Mouse (Mus musculus) hindbrain, embryonic 12.5 days (tissue): ENCODE results near the gene Dcakd. TPM values are rescaled to one million over a fixed set of nuclear protein-coding genes. Genes with fewer than 3 reads are reported as not detected.

Experiments used
- ATAC-seq: fragments of 200-750 bp; cut with Nextera tagmentation; 2 replicates; pipeline ENCODE4 v1.8.0; 2017; ENCODE audit warnings: moderate TSS enrichment; ENCODE audit not compliant: low FRiP score
- H3K27ac ChIP-seq: fragments of 300-500 bp; sonication (generic); 2 replicates; pipeline ENCODE4 v1.5.1; 2016; ENCODE audit warnings: mild to moderate bottlenecking
- H3K27me3 ChIP-seq: fragments of 300-500 bp; sonication (generic); 2 replicates; pipeline ENCODE4 v1.6.1; 2016; ENCODE audit warnings: mild to moderate bottlenecking
- H3K36me3 ChIP-seq: fragments of 300-500 bp; sonication (generic); 2 replicates; pipeline ENCODE4 v1.6.1; 2016; ENCODE audit warnings: mild to moderate bottlenecking
- H3K4me1 ChIP-seq: fragments of 300-500 bp; sonication (generic); 2 replicates; pipeline ENCODE4 v1.6.1; 2016
- H3K4me2 ChIP-seq: fragments of 300-500 bp; sonication (generic); replicated peaks from 2 replicates; pipeline ENCODE4 v1.6.1; 2016; ENCODE audit warnings: mild to moderate bottlenecking
- H3K4me3 ChIP-seq: fragments of 300-500 bp; sonication (generic); 2 replicates; pipeline ENCODE4 v1.5.1; 2016; ENCODE audit warnings: mild to moderate bottlenecking
- H3K9ac ChIP-seq: fragments of 300-500 bp; sonication (generic); 2 replicates; pipeline ENCODE4 v1.6.1; 2016; ENCODE audit warnings: mild to moderate bottlenecking, moderate library complexity
- H3K9me3 ChIP-seq: fragments of 300-500 bp; sonication (generic); replicated peaks from 2 replicates; pipeline ENCODE4 v1.6.1; 2016; ENCODE audit warnings: mild to moderate bottlenecking
- WGBS: fragments of 180-500 bp; shearing (Covaris S2); methylation state at CpG from one replicate; pipeline ENCODE4 v1.1.7; 2016; 5-methylcytosine and 5-hydroxymethylcytosine counted together
- polyA plus RNA-seq: library from polyadenylated mRNA; unstranded; fragments of >200 nt; fragmentation: Nextera tagmentation; extraction: Ambion mirVana; gene quantifications from 2 replicates; pipeline ENCODE4 v1.2.1, GENCODE M21; 2016

Dcakd gene
- polyA plus RNA-seq, 1 experiment from 2014 or later: 161 TPM

DNA sequence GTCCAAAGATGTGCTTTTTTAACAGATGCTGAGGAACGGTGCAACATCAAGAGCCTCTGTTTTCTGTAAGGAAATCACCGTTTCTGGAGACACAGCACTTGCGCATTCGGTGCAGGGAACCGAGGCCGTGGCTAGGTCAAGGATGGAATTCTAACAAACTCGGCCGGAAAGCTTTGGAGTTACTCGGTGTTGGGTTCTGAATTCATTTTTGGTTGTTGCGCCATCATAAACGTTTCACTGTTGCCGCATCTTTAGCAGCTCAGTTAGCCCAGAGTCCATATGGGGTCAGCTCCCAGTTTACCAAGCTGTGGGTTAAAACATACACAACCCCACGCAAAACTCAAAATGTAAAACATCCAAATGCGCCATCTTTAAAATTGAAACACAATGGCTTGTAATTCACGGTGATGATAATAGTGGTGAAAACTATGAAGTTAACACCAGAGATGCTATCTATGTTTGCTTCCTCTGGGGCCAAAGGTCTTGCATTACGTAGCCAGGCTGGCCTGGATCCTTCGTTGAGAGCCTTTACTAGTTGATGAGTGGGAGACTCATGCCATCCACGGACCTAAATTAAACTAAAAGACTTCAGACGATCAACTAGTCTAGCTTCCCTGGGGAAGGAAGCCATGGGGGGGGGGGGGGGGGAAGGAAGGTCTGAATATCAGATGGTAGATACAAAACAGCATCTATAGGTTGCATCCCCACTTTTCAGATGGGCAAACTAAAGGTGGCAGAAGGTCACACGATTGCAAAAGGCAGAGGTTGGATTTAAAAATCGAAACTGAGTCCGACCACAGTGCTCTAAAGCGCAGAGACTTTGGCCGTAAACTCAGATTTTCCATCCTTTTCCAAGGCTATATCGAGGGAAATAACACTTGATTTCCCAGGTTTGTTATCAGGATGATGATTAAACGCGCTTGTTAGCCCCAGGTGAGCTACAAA is 12.0 kb downstream of the Dcakd start:
- Histone ChIP-seq H3K4me2 (peak overlapping the region; percentile 73), H3K36me3 (peaks cover 13% of the 10 kb centered on the region; the same call in 1 of the 2 replicates), H3K4me1 (peaks cover 14% of the 10 kb centered on the region), H3K27ac (peak overlapping the region; percentile 94), H3K9me3 (no peaks in the 10 kb centered on the region), H3K4me3 (peak overlapping the region; percentile 80), H3K9ac (peak overlapping the region; percentile 88), H3K27me3 (no peaks in the 10 kb centered on the region)
- 49% methylated on average over 27 of the region's 27 CpGs for WGBS
- 0 out of 2 replicates have a peak, but pooled peaks have one; percentile 20 for ATAC-seq

DNA sequence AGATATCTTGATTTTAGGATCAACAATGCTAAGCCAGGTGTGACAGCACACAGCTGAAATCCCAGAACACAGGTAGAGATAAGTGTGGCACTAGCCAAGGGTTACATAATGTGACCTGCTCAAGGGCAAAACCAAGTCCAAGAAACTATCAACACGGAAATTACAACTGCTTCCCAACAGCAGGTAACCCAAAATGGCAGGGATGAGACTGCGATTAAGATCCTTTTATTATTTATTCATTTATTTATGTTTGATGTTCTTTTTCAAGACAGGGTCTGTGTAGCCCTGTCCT is 17.0 kb downstream of the Dcakd start:
- no peak for ATAC-seq
- no peak overlapping the region for H3K4me2 ChIP-seq
- 98% methylated on average over 2 of the region's 2 CpGs for WGBS

DNA sequence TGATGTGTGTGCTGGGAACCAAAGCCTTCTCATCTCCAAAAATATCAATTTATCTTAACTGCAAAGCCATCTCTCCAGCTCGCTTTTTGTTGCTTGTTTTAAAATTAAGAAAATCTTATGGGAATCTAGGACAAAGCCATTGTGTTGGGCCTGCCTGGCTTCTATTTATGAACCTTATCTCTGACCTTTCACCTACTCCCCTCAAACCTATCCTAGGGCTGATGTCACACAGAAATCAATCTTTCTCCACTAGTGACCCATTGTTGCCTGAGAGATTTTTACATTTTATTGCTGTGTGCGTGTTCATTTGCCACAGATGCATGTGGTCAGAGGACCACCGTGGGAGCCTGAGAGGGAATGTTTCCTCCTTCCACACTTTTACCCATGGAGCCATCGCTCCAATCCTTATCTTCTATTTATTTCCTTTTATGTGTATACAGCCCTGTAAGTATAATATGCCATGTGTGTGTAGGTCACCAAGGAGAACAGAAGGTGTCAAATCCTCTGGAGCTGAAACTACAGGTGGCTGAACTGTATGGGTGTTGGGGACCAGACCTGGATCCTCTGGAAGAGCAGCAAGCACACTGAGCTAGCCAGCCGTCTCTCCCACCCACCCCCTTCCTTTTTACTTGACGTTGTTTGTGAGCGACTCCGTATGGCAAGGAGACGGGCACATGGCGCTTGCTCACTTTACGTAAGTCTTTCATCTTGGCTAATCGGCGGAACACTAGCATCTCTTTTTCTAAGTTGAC is 17.5 kb downstream of the Dcakd start:
- H3K4me2 ChIP-seq: no peak overlapping the region
- H3K36me3 ChIP-seq: peaks cover 25% of the 10 kb centered on the region; the same call in 1 of the 2 replicates
- peaks cover 8% of the 10 kb centered on the region for H3K4me1 ChIP-seq
- no peaks in the 10 kb centered on the region for H3K27me3 ChIP-seq
- no peak overlapping the region for H3K9ac ChIP-seq
- 89% methylated on average over 13 of the region's 13 CpGs for WGBS
- no peak overlapping the region for H3K4me3 ChIP-seq
- no peak overlapping the region for H3K27ac ChIP-seq
- no peaks in the 10 kb centered on the region for H3K9me3 ChIP-seq
- no peak for ATAC-seq

More for the DNA sequence above, 17.0 kb downstream of the Dcakd start:
- Histone ChIP-seq H3K9me3 (no peaks in the 10 kb centered on the region), H3K9ac (no peak overlapping the region), H3K27ac (no peak overlapping the region), H3K27me3 (no peaks in the 10 kb centered on the region), H3K4me3 (no peak overlapping the region), H3K4me1 (peaks cover 13% of the 10 kb centered on the region), H3K36me3 (peaks cover 25% of the 10 kb centered on the region; the same call in 1 of the 2 replicates)

DNA sequence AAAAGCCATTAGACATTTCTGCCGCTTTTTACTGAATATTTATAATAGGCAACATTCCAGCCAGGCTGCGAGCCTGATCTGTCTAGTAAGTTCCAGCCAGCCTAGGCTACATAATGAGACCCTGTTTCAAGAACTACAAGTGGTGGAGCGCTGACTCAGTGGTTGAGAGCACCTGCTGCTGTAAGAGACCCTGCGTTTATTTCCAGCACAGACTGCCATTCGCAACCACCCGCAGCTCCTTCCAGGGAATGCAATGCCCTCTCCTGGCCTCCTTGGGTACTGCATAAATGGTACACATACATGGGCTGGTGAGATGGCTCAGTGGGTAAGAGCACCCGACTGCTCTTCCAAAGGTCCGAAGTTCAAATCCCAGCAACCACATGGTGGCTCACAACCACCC is 18.9 kb downstream of the Dcakd start:
- no peak for ATAC-seq
- no peak overlapping the region for H3K27ac ChIP-seq
- H3K9me3 ChIP-seq: no peaks in the 10 kb centered on the region
- no peaks in the 10 kb centered on the region for H3K27me3 ChIP-seq
- no peak overlapping the region for H3K4me3 ChIP-seq
- H3K9ac ChIP-seq: no peak overlapping the region
- H3K36me3 ChIP-seq: peaks cover 25% of the 10 kb centered on the region
- H3K4me1 ChIP-seq: no peaks in the 10 kb centered on the region; the same call in 1 of the 2 replicates
- 93% methylated on average over 8 of the region's 8 CpGs for WGBS
- no peak overlapping the region for H3K4me2 ChIP-seq

DNA sequence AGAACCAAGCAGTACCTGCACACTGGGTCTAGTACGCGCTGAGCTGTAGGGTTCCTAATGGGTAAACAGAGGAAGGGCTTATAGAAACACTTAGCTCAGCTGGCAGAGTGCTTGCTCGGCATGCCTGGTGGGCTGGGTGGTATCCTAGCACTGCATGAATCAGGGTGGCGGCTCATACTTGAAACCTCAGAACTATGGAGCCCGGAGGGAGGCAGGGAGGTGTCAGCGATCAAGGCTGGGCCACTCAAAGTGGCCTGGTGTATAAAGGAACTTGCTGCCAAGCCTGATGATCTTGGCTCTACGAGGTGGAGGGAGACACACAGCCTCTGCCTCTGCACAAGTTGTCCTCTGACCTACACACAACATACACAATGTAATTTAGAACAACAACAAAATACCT is 19.6 kb downstream of the Dcakd start:
- Histone ChIP-seq H3K9ac (no peak overlapping the region), H3K4me3 (no peak overlapping the region), H3K4me1 (no peaks in the 10 kb centered on the region; the same call in 1 of the 2 replicates), H3K4me2 (no peak overlapping the region), H3K36me3 (peaks cover 23% of the 10 kb centered on the region), H3K27ac (no peak overlapping the region), H3K27me3 (no peaks in the 10 kb centered on the region), H3K9me3 (no peaks in the 10 kb centered on the region)
- 83% methylated on average over 7 of the region's 7 CpGs for WGBS
- no peak for ATAC-seq

DNA sequence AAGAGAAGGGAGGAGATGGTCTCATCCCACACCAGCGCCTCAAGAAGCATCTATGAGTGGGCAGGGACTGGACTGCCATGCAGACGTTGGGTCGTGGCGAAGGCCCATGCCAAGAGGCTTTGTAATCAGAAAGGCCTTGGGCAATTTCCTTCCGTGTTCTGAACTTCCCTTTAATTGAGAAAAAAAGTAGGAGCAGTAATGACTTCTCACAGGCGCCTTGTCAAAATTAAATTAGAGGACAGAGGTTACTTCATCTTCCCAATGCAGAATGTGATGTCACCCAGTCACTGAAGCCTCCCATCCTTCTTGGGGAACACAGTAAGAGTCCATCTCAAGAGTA is 21.2 kb downstream of the Dcakd start:
- Histone ChIP-seq H3K9ac (no peak overlapping the region), H3K4me2 (no peak overlapping the region), H3K4me1 (peaks cover 6% of the 10 kb centered on the region), H3K4me3 (no peak overlapping the region), H3K9me3 (no peaks in the 10 kb centered on the region), H3K27me3 (no peaks in the 10 kb centered on the region), H3K36me3 (peaks cover 16% of the 10 kb centered on the region), H3K27ac (no peak overlapping the region)
- WGBS: 85% methylated on average over 6 of the region's 6 CpGs
- ATAC-seq: no peak

DNA sequence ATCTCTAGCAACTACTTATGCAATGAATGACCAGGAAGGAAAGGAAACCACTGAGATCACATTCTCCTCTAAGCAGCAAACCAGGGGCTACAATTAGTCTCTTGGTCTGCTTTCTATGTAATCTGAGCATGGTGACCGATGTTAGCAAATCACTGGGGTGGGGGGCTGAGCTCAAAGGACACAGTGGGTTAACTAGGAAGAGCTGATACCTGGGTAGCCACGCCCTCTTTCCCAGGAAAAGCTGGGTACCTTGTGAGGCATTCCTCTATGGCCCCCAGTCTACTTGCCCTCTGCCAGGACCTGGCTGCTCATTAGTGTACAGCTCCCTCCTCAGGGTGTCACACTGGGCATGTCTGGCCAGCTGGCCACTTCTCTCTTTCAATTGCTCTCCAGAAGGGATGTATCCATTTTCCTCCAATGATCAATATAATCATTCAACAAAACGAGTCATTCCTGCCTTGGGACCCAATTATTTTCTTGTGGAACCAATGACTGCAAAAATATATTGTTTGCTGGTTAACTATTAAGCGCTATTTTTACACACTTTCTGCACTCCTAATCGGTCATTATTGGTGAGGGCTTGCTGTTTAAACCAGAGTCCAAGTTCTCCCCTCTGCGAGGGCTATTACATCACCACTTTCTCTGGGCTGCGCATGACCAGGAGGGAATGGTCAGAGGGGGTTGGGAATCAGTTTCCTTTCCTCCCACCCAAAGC is 21.7 kb downstream of the Dcakd start:
- no peaks in the 10 kb centered on the region for H3K27me3 ChIP-seq
- H3K4me3 ChIP-seq: no peak overlapping the region
- H3K9me3 ChIP-seq: no peaks in the 10 kb centered on the region
- H3K27ac ChIP-seq: no peak overlapping the region
- 91% methylated on average over 7 of the region's 7 CpGs for WGBS
- H3K36me3 ChIP-seq: peaks cover 16% of the 10 kb centered on the region
- H3K9ac ChIP-seq: no peak overlapping the region
- no peak overlapping the region for H3K4me2 ChIP-seq
- peaks cover 6% of the 10 kb centered on the region for H3K4me1 ChIP-seq
- ATAC-seq: no peak

DNA sequence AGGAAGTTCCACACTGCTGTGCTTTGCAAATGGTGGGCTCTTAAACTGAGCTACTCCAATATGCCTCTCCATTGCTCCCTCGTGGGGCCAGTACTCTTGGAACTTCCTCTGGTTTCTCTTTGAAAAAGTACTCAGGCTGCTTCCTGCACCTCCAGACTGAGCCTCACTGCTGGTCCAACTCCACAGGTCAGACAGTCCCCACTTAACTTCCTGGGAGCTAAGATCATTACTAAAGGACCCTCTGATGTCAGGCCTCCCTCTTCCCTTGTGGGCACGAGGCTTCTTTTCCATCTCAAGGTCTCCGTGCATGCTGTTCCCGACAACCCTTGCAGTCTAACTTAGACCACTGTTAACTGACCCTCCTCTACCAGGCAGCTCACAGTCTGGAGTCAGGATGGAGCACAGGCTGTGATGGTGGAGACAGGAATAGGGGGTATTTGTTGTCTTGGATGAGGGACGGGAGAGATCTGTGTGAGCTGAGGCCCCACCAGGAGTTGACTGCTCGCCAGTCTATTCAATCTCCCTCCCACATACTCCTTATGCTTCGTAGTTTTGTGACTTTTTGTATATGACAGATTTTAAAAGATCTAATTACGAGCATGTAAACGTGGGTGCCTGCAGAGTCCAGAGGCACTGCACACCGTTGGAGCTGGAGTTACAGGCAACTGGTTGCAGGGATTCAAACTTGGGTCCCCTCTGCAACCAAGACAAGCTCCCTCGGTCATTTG is 22.7 kb downstream of the Dcakd start:
- Histone ChIP-seq H3K4me2 (no peak overlapping the region), H3K4me1 (peaks cover 11% of the 10 kb centered on the region), H3K9me3 (no peaks in the 10 kb centered on the region), H3K9ac (no peak overlapping the region), H3K27ac (no peak overlapping the region), H3K36me3 (peaks cover 13% of the 10 kb centered on the region), H3K4me3 (no peak overlapping the region), H3K27me3 (no peaks in the 10 kb centered on the region)
- 89% methylated on average over 11 of the region's 11 CpGs for WGBS
- ATAC-seq: no peak

DNA sequence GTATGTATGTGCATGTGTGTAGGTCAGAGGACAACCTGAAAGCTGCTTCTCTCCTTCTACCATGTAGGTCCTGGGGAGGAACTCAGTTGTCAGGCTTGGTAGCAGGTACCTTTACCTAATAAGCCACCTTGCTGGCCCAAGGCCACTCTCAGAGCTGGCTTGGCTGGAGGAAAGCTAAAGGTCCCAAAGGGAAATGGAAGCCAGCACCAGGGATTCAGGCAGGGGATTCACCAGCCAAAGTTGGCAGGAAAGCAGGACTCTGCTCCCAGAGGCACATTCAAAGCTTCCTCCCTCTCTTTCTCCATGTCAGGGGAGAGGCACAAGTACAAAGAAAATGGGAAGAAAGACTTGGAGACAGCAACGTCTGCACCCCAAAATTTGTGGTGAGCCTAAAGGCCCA is 23.3 kb downstream of the Dcakd start:
- no peak overlapping the region for H3K4me3 ChIP-seq
- H3K4me2 ChIP-seq: no peak overlapping the region
- peaks cover 18% of the 10 kb centered on the region for H3K36me3 ChIP-seq

DNA sequence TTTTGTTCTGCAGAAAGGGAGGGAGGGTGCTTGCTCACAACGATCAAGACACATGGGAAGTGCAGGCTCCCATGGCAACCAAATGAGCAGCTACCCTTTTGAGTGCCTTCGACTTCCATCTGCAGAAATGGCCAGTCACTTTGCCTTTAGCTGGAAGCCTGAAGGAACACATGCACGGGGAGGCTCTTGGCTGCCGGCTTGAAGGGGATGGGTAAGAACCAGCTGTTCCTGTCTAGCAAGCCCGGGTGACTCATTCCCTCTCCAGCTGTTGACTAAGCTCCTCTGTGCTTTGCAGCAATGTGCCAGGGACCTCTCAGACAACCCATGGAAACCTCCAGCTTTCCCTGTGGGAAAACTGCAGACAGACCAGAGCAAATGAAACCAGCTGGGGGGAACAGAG is 24.9 kb downstream of the Dcakd start:
- WGBS: 59% methylated on average over 5 of the region's 5 CpGs
- Histone ChIP-seq H3K9ac (no peak overlapping the region), H3K4me1 (peaks cover 30% of the 10 kb centered on the region), H3K4me2 (no peak overlapping the region), H3K27ac (peak overlapping the region; percentile 30), H3K4me3 (no peak overlapping the region), H3K27me3 (no peaks in the 10 kb centered on the region), H3K9me3 (no peaks in the 10 kb centered on the region), H3K36me3 (peaks cover 31% of the 10 kb centered on the region)
- ATAC-seq: no peak

More for the DNA sequence above, 23.3 kb downstream of the Dcakd start:
- H3K27ac ChIP-seq: no peak overlapping the region
- no peak overlapping the region for H3K9ac ChIP-seq
- no peaks in the 10 kb centered on the region for H3K27me3 ChIP-seq
- WGBS: 87% methylated on average over 1 of the region's 1 CpGs
- ATAC-seq: no peak
- no peaks in the 10 kb centered on the region for H3K9me3 ChIP-seq
- H3K4me1 ChIP-seq: peaks cover 16% of the 10 kb centered on the region

DNA sequence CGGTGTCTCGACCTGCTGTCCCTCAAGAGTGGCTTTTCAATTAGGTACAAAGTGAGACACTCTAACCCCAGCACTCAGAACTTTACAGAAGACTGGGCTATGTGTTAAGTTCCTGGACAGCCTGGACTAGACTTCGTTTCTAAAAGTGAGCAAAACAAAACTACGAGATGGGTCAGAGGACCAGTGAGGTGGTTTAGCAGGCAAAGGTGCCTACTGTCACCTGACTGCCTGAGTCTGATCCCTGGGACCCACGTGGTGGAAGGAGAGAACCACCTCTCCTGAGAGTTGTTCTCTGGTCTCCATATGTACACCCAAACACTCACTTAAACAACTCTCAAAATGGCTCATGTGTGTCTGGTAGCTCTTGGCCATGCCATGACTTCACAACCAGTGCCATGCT is 27.1 kb downstream of the Dcakd start:
- WGBS: 86% methylated on average over 5 of the region's 5 CpGs
- Histone ChIP-seq H3K9ac (no peak overlapping the region), H3K4me2 (no peak overlapping the region), H3K27ac (no peak overlapping the region), H3K4me3 (no peak overlapping the region), H3K36me3 (peaks cover 46% of the 10 kb centered on the region), H3K9me3 (no peaks in the 10 kb centered on the region), H3K27me3 (no peaks in the 10 kb centered on the region), H3K4me1 (peaks cover 33% of the 10 kb centered on the region)
- no peak for ATAC-seq
